Mouse (Mus musculus) bone marrow macrophage, adult 2 months (primary cell): Measurements from ENCODE around the gene Frmd4a. TPM values are rescaled to one million over a fixed set of nuclear protein-coding genes. Genes with fewer than 3 reads are reported as not detected.

ENCODE experiments used
- H3K27ac ChIP-seq: 2 replicates; pipeline ENCODE4 v1.5.1; 2012; ENCODE audit warnings: low read depth, low read length; ENCODE audit not compliant: insufficient read depth
- H3K4me1 ChIP-seq: 2 replicates; pipeline ENCODE4 v1.6.1; 2012; ENCODE audit warnings: low read length; ENCODE audit not compliant: control insufficient read depth, insufficient read depth
- H3K4me3 ChIP-seq: 2 replicates; pipeline ENCODE4 v1.5.1; 2012; ENCODE audit warnings: mild to moderate bottlenecking, low read length, moderate library complexity; ENCODE audit not compliant: insufficient read depth
- CTCF ChIP-seq: IDR thresholded peaks from 2 replicates; pipeline ENCODE4 v1.5.1; 2012; ENCODE audit warnings: low read depth, mild to moderate bottlenecking, low read length, moderate library complexity
- POLR2A ChIP-seq: IDR thresholded peaks from 2 replicates; pipeline ENCODE4 v1.6.1; 2012; ENCODE audit warnings: mild to moderate bottlenecking, low read depth, low read length, borderline replicate concordance
- polyA plus RNA-seq: library from polyadenylated mRNA; stranded (reverse); fragments of >200 nt; gene quantifications from 2 replicates; pipeline ENCODE4 v1.2.4, GENCODE M21; 2012; ENCODE audit not compliant: missing spikeins, insufficient read depth, insufficient read length

Gene Frmd4a
- polyA plus RNA-seq, 1 experiment, result 29.7 TPM

DNA sequence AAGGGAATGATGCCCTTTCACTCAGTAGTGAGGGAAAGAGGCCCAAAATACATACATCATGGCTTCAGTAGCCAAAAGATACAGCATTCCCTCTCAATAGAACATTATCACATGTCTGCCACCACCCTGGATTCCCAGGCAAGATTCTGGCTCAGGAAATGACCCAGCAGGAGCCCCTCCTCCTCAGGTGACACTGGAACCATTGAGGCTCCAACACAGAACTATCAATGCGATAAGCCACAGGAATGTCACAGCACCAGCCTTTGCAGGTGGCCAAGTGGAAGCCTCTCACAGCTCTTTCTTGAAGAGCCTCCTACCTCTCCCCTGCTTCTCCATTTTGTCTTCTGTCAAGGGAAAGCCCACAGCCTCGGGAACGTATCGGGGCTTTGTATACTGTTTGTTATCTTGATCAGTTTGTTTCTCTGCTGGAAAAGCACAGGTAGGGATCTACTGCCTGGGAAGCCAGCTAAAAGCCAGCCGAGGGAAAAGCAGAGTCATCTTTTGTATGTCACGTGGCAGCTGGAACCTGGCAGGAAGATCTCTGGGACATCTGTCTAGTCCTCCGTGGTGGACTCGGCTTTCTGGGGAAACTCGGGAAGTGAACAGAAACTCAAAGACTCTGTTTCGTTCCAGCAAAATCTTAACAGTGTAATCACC, 491.6 kb downstream of the Frmd4a start:
- Histone ChIP-seq H3K4me1 (peaks cover 11% of the 10 kb centered on the region), H3K27ac (no peak overlapping the region), H3K4me3 (no peak overlapping the region)
- no peak for TF ChIP-seq POLR2A
- no peak for TF ChIP-seq CTCF

DNA sequence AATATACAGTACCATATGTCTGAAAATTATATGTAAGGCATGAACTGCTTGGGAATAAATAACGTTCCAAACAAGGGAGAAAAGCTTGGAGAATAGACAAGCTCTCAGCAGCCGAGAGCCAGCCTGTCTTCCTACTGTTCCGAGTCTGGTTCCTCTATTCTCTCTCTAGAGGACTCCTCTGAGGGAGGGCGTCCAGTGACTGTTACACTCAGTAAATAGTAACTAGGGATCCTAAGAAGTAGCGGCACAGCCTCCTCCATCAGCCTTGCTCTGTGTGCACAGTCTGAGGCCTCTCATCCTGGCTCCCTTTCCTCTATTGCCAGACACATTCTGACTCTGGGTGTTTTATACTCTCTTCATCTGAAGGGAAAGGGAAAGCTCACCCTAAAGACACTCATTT, 492.2 kb downstream of the Frmd4a start:
- H3K27ac ChIP-seq, result no peak overlapping the region

DNA sequence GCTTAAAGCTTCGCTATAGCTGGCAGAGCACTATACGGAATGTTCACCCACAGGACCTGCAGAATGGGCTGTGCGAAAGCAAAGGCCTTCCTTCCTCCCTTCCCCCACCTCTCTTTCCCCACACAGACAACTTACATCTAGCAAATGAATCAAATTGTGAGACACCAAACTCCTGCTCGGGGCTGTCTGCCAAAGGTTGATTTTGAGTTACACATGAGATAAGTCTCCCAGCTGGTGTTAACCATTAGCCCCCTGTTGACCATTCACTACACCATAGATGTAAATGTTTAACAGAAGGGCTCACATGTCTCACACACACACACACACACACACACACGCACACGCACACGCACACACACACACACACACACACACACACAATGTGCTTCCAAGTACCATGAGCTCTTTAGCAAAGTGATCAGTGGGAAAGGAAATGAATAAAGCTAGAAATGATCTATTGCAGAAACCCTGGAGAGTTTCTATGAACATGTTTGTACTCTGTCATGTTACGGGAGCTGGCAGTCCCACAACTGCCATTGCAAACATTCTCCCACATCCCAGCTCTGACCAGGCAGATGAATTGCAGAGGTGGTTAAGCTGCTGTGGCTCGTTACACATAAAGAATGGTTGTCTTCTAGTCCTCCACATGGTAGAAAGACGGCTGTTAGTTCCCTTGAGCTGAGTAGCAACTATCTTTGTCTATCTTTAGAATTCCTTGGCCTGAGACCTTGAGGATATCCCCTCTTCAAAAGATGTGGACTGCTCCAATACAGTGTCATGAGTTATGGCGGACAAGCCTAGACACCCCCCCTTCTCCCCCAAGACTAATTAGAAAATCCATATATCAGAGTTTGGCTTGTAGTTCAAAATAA, 492.9 kb downstream of the Frmd4a start:
- Histone ChIP-seq H3K4me3 (no peak overlapping the region), H3K27ac (no peak overlapping the region), H3K4me1 (peaks cover 14% of the 10 kb centered on the region)
- no peak for TF ChIP-seq CTCF
- no peak for TF ChIP-seq POLR2A

More for the DNA sequence above, 492.2 kb downstream of the Frmd4a start:
- H3K4me1 ChIP-seq, result peaks cover 14% of the 10 kb centered on the region
- TF ChIP-seq POLR2A (no peak), CTCF (no peak)
- no peak overlapping the region for H3K4me3 ChIP-seq

DNA sequence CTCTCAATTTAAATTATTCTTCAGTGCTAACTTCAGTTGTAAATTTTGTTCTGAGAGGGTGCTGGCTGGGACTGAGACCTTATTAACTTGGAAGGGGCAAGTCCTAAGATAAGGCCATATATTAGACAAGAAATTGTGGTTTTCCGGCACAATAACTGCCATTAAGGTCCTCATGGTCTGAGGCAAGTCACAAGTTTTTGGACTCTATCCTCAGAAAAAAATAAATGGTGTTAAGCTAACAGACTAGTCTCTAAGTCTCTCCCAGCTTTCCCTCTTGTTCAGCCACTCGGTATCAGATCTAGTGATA, 493.5 kb downstream of the Frmd4a start:
- H3K4me3 ChIP-seq, result no peak overlapping the region
- no peak for TF ChIP-seq CTCF
- TF ChIP-seq POLR2A, result no peak
- no peak overlapping the region for H3K27ac ChIP-seq
- H3K4me1 ChIP-seq, result peaks cover 14% of the 10 kb centered on the region

DNA sequence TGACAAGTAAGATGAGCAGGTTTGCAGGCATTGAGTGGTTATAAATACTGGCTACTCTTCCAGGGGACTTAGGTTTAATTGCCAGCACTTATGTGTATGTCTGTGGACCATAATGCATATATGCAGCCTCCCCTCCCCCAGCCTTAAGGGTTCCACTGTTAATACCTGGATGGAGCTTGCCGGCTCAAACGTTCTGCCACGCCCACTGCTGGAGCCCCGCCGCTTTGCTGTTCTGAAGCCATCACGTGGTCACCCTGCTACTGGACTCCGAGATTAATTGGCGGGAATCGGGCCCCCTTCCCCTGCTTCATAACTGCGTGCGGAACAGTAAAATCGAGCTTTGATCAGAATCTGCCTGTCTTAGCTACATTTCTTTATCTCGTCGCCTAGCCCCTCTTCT, 495.1 kb downstream of the Frmd4a start:
- H3K4me3 ChIP-seq, result no peak overlapping the region

DNA sequence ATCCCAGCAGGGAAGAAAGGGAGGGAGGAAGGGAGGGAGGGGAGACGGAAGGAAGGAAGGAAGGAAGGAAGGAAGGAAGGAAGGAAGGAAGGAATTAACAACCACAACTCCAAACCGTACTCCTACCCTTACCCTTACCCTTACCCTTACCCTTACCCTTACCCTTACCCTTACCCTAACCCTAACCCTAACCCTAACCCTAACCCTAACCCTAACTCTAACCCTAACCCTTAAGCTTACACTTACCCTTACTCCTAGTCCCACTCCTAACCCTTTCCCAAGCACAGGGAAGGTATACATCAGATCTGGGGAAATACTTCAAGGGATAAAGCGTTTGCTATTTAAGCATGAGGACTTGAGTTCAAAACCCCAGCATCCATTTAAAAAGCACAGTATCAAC, 498.4 kb downstream of the Frmd4a start:
- no peak overlapping the region for H3K4me3 ChIP-seq

More for the DNA sequence above, 495.1 kb downstream of the Frmd4a start:
- peaks cover 19% of the 10 kb centered on the region for H3K4me1 ChIP-seq
- H3K27ac ChIP-seq, result no peak overlapping the region
- TF ChIP-seq POLR2A (no peak), CTCF (no peak)

DNA sequence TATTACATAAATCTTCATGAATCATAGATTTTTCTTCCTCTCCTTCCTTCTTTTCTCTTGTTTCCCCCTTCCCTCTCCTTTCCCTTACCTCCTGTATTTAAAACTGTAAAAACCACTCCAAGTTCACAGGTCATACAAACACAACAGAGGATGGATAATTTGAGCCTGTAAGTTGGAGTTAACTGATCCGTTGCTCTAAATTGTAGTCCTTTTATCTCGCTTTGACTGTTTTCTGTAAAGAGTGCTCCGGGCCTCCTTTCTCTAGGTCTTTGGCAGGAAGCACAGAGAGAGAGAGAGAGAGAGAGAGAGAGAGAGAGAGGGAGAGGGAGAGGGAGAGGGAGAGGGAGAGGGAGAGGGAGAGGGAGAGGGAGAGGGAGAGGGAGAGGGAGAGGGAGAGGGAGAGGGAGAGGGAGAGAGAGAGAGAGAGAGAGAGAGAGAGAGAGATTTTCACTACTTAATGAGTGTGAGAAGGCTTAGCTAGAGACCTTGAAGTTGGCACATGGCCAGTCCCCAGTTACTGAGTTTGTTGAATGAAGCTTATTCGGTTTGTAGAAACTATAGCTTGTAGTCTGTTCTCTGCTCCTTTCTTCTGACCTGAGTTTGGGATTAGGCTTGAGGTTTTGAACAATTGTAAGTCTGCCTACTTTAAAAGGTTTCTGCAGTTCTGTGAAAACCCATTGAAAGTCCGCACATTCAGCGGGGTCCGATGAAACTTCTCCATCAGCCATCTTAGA, 499.5 kb downstream of the Frmd4a start:
- H3K4me3 ChIP-seq, result no peak overlapping the region
- TF ChIP-seq CTCF (no peak), POLR2A (no peak)
- peaks cover 12% of the 10 kb centered on the region for H3K4me1 ChIP-seq
- no peak overlapping the region for H3K27ac ChIP-seq

More for the DNA sequence above, 498.4 kb downstream of the Frmd4a start:
- Histone ChIP-seq H3K27ac (no peak overlapping the region), H3K4me1 (peaks cover 12% of the 10 kb centered on the region)
- TF ChIP-seq POLR2A (no peak), CTCF (no peak)

DNA sequence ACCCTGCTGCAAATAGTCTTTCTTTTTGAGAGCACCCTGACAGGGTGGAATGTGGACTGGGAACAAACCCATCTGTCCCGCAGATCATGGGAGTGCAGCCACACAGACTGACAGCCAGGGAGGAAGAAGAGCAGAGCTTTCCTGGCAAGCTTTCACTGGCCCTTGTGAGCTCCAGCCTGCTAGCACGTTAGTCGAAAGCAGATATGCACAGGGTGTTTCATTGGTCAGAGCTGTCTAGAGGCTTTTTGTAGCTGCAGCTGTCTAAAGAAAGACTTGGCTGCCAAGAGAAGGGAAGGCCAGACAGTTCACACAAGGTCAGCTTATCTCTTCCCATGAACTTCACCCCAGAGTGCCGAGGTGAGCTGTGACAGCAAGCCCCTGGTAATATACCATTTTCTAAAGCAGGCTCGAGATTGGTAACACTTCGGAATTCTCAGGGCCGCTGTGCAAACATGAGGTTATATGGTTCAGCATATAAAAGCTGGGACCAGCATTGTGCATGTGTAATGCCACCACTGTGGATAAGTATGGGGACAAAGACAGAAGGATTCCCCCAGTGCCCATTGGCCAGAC, 500.1 kb downstream of the Frmd4a start:
- no peak for TF ChIP-seq POLR2A
- TF ChIP-seq CTCF, result no peak
- H3K27ac ChIP-seq, result no peak overlapping the region
- no peak overlapping the region for H3K4me3 ChIP-seq
- peaks cover 12% of the 10 kb centered on the region for H3K4me1 ChIP-seq

DNA sequence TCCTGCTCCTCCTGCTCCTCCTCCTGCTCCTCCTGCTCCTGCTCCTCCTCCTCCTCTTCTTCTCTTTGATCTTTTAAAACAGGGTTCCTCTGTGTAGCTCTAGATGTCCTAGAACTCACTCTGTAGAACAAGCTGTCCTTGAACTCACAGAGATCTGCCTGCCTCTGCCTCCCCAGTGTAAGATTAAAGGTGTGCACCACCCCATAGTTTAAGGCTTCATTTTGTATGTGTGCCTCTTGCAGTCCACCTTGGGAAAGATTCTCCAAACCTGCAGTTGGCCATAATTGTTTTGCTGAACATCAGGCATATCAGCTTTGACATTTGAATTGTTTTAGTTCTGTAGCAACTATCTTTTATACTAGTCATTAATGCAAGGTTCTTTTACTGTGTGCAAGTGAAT, 501.0 kb downstream of the Frmd4a start:
- no peak for TF ChIP-seq CTCF
- no peak for TF ChIP-seq POLR2A
- no peak overlapping the region for H3K4me3 ChIP-seq
- H3K27ac ChIP-seq, result no peak overlapping the region
- peaks cover 12% of the 10 kb centered on the region for H3K4me1 ChIP-seq
